Mouse (Mus musculus) lung, embryonic 15.5 days (tissue): ENCODE results near the gene Gm20806. TPM values are rescaled to one million over a fixed set of nuclear protein-coding genes. Genes with fewer than 3 reads are reported as not detected.
"Not testable (repeated sequence)": the region's sequence is repeated elsewhere in the genome, so short reads cannot be mapped to it uniquely, and the experiment has no call there.

ENCODE experiments used
- ATAC-seq: fragments of 200-750 bp; cut with Nextera tagmentation; 2 replicates; pipeline ENCODE4 v1.8.0; 2017; ENCODE audit warnings: moderate number of reproducible peaks, borderline replicate concordance; ENCODE audit not compliant: low FRiP score, low TSS enrichment; ENCODE audit errors: extremely low read depth
- H3K27ac ChIP-seq: fragments of 300-500 bp; sonication (generic); 2 replicates; pipeline ENCODE4 v1.5.1; 2015; ENCODE audit warnings: moderate library complexity, mild to moderate bottlenecking, inconsistent platforms
- H3K27me3 ChIP-seq: fragments of 300-500 bp; sonication (generic); 2 replicates; pipeline ENCODE4 v1.6.1; 2015; ENCODE audit warnings: inconsistent platforms
- H3K36me3 ChIP-seq: fragments of 300-500 bp; sonication (generic); 2 replicates; pipeline ENCODE4 v1.6.1; 2015; ENCODE audit warnings: inconsistent platforms
- H3K4me1 ChIP-seq: fragments of 300-500 bp; sonication (generic); 2 replicates; pipeline ENCODE4 v1.6.1; 2015; ENCODE audit warnings: inconsistent platforms
- H3K4me2 ChIP-seq: fragments of 300-500 bp; sonication (generic); 2 replicates; pipeline ENCODE4 v1.6.1; 2015; ENCODE audit warnings: inconsistent platforms, mild to moderate bottlenecking, moderate library complexity
- H3K4me3 ChIP-seq: fragments of 300-500 bp; sonication (generic); 2 replicates; pipeline ENCODE4 v1.5.1; 2015; ENCODE audit warnings: mild to moderate bottlenecking, inconsistent platforms
- H3K9ac ChIP-seq: fragments of 300-500 bp; sonication (generic); 2 replicates; pipeline ENCODE4 v1.6.1; 2015; ENCODE audit warnings: inconsistent platforms
- H3K9me3 ChIP-seq: fragments of 300-500 bp; sonication (generic); 2 replicates; pipeline ENCODE4 v1.6.1; 2016; ENCODE audit warnings: inconsistent platforms
- WGBS: fragments of 180-500 bp; shearing (Covaris S2); methylation state at CpG from one replicate; pipeline ENCODE4 v1.1.7; 2015; 5-methylcytosine and 5-hydroxymethylcytosine counted together
- polyA plus RNA-seq: library from polyadenylated mRNA; unstranded; fragments of >200 nt; fragmentation: Nextera tagmentation; extraction: Ambion mirVana; gene quantifications from 2 replicates; pipeline ENCODE4 v1.2.1, GENCODE M21; 2015

Gm20806 gene
- polyA plus RNA-seq = not detected in 2 replicates

DNA sequence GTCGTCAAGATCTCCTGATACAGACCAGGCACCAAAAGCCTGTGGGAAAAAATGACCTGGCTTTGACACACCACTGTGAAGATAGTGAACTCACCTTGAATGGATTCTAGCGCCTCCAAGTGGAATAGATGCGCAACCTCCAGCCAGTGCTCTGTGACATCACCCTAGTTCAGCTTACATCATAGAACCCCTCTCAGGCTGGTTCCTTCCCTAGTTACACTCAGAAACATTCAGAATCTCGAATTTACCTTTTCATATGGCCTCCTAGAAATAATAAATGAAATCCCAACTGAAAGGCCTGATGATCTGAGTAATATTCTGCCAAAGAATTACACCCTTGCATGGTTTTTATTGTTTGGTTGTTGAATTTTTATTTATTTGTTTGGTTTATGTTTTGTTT lies at the start of gene Gm20806:
TSS of gene Gm20806 (minus strand) at position 101 of the 400 bp plus-strand sequence.
- H3K27me3 ChIP-seq, H3K4me1 ChIP-seq, H3K4me2 ChIP-seq, H3K36me3 ChIP-seq, H3K4me3 ChIP-seq, H3K27ac ChIP-seq, H3K9me3 ChIP-seq, ATAC-seq, H3K9ac ChIP-seq: not testable (repeated sequence)
- WGBS = no CpG with 5 or more reads among the region's 4 CpGs
